Comparison of ENCODE assay signal across 8 mouse cellular contexts in the genomic region with DNA sequence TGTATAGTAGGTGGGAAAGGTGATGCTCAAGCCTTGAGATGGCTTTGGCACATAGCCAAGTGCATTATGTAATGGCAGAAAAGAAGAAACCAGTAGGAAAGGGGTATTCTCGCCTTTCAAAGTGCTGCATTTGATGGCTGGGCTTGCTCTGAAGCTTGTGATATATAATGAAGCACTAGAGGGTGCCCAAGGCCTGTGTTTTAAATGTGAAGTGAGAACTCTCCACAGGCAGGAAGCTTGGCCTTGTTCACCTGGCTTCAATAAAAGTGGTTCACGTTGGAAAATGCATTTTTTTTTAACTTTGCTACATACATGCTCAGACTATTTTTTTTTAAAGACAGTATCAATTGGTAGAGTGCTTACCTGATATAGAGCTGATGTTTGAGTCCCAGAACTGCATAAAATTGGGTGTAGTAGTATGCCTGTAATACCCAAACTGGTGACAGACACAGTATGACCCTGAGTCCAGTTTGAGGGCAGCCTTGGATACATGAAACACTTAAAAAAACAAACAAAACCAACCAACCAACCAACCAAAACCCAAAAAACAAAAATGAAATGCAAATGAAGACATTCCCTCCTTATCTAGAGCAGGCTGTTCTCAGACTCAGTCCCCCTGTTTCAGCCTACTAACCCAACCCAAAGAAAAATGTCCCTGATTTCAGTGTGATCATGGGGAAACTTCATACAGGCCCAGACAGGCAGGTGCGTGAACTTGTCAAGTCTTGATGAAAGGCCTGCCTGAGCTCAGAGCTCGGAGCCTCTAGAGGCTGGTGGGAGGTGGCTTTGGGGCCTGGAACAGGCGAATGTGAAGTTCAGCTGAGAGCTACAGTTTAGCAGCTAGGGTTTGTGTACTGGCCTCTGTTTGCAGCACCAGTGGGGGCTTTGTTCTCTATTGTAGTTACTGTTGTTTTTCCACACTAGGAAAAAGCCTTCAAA. TPM values are rescaled to one million over a fixed set of nuclear protein-coding genes. Genes with fewer than 3 reads are reported as not detected.
DNase-seq lines count a peak whose midpoint lies in the region; ATAC-seq and TF ChIP-seq lines count a peak whose summit lies in the region.

No protein-coding gene starts in this region.

- no peak overlapping the region for H3K4me2 ChIP-seq in stomach, embryonic 14.5 days (replicated peaks; ENCODE audit: low read depth, low read length)

- peak; percentile 84 for TF ChIP-seq CTCF in layer of hippocampus, adult 2 months (conservative IDR thresholded peaks at IDR 0.05)

- DNase-seq in gastrocnemius, adult 18-20 months (ENCODE audit: low spot score), result peak; percentile 64
- DNase-seq in gastrocnemius, postnatal 25 days, result no peak
- peak; percentile 85 for DNase-seq in NIH3T3 (ENCODE audit: low read depth)
- peak; percentile 68 for DNase-seq in embryo, embryonic 10 days (ENCODE audit: low spot score)
- DNase-seq in heart, adult 9 months (ENCODE audit: low spot score in 2 of 2), result peak; percentile 11 to 36
- DNase-seq in layer of hippocampus, adult 2 months (ENCODE audit: low spot score in 2 of 2), result peak; percentile 54 to 67
- peak; percentile 43 for DNase-seq in lung, postnatal 25 days (ENCODE audit: low spot score)

- no peak overlapping the region for H3K9ac ChIP-seq in stomach, embryonic 14.5 days (replicated peaks; ENCODE audit: low read depth, low read length)

- H3K4me3 ChIP-seq in layer of hippocampus, adult 2 months, result no peak overlapping the region
- no peak overlapping the region for H3K4me3 ChIP-seq in stomach, embryonic 14.5 days (ENCODE audit: low read depth, low read length)

- WGBS in stomach, embryonic 14.5 days, result 35% methylated on average over 5 of the region's 5 CpGs

- H3K9me3 ChIP-seq in stomach, embryonic 14.5 days (ENCODE audit: control insufficient read depth, low read depth, low read length), result no peaks in the 10 kb centered on the region

- no peak overlapping the region for H3K27ac ChIP-seq in layer of hippocampus, adult 2 months
- H3K27ac ChIP-seq in stomach, embryonic 14.5 days (ENCODE audit: low read length), result no peak overlapping the region

- ATAC-seq in stomach, embryonic 14.5 days (ENCODE audit: insufficient number of reproducible peaks, insufficient read depth, low FRiP score, low read depth), result peak; percentile 56; the same call in 1 of the 2 replicates

- peaks cover 14% of the 10 kb centered on the region for H3K4me1 ChIP-seq in stomach, embryonic 14.5 days (ENCODE audit: control insufficient read depth, insufficient read depth, low read length)

- H3K27me3 ChIP-seq in stomach, embryonic 14.5 days (ENCODE audit: control insufficient read depth, insufficient read depth, low read length), result no peaks in the 10 kb centered on the region

- H3K36me3 ChIP-seq in stomach, embryonic 14.5 days (ENCODE audit: control insufficient read depth, insufficient read depth, low read length), result no peaks in the 10 kb centered on the region

RNA-seq across cellular contexts. Expression of gene Slc25a26, which starts 44.0 kb away (rescaled TPM):
- total RNA-seq in gastrocnemius, adult 18-20 months (2021), result 10 to 100 TPM; 15.4 to 18.1 TPM
- total RNA-seq in gastrocnemius, postnatal 25 days (2021), result 10 to 100 TPM; 13.3 to 16.1 TPM
- total RNA-seq in layer of hippocampus, adult 2 months (2021), result 10 to 100 TPM; 19.3 to 21.1 TPM
- polyA plus RNA-seq in stomach, embryonic 14.5 days (2014; fragmentation: Nextera tagmentation; extraction: Ambion mirVana), result 7.0 and 8.1 TPM in 2 replicates
